Mouse (Mus musculus) neural tube, embryonic 11.5 days (tissue): ENCODE measurements around the gene Ambp. TPM values are rescaled to one million over a fixed set of nuclear protein-coding genes. Genes with fewer than 3 reads are reported as not detected.

Source experiments
- ATAC-seq: fragments of 200-750 bp; cut with Nextera tagmentation; 2 replicates; pipeline ENCODE4 v1.8.0; 2017; ENCODE audit warnings: moderate number of reproducible peaks, mild to moderate bottlenecking, moderate TSS enrichment, moderate library complexity; ENCODE audit not compliant: insufficient read depth, low FRiP score, low TSS enrichment
- DNase-seq: peaks from one replicate; pipeline ENCODE4 v3.0.0-alpha.2; 2015; ENCODE audit warnings: low spot score
- H3K27ac ChIP-seq: fragments of 300-500 bp; sonication (generic); 2 replicates; pipeline ENCODE4 v1.5.1; 2014; ENCODE audit warnings: low read depth, mild to moderate bottlenecking, low read length
- H3K27me3 ChIP-seq: fragments of 300-500 bp; sonication (generic); 2 replicates; pipeline ENCODE4 v1.6.1; 2014; ENCODE audit warnings: mild to moderate bottlenecking, low read length, mixed read lengths; ENCODE audit not compliant: control insufficient read depth, insufficient read depth
- H3K36me3 ChIP-seq: fragments of 300-500 bp; sonication (generic); 2 replicates; pipeline ENCODE4 v1.6.1; 2014; ENCODE audit warnings: mild to moderate bottlenecking, low read length, moderate library complexity, mixed read lengths; ENCODE audit not compliant: control insufficient read depth, insufficient read depth
- H3K4me1 ChIP-seq: fragments of 300-500 bp; sonication (generic); 2 replicates; pipeline ENCODE4 v1.6.1; 2014; ENCODE audit warnings: low read length, mixed read lengths; ENCODE audit not compliant: control insufficient read depth, insufficient read depth
- H3K4me2 ChIP-seq: fragments of 300-500 bp; sonication (generic); 2 replicates; pipeline ENCODE4 v1.6.1; 2014; ENCODE audit warnings: low read depth, mild to moderate bottlenecking, moderate library complexity
- H3K4me3 ChIP-seq: fragments of 300-500 bp; sonication (generic); 2 replicates; pipeline ENCODE4 v1.5.1; 2014; ENCODE audit warnings: low read depth, low read length
- H3K9ac ChIP-seq: fragments of 300-500 bp; sonication (generic); 2 replicates; pipeline ENCODE4 v1.6.1; 2014; ENCODE audit warnings: mild to moderate bottlenecking, low read length
- H3K9me3 ChIP-seq: fragments of 300-500 bp; sonication (generic); 2 replicates; pipeline ENCODE4 v1.6.1; 2016; ENCODE audit warnings: low read length; ENCODE audit not compliant: control insufficient read depth
- WGBS: fragments of 180-500 bp; shearing (Covaris S2); extraction: QIAGEN DNeasy Blood & Tissue Kit; methylation state at CpG from one replicate; pipeline ENCODE4 v1.1.7; 2014; 5-methylcytosine and 5-hydroxymethylcytosine counted together
- polyA plus RNA-seq: library from polyadenylated mRNA; unstranded; fragments of >200 nt; fragmentation: Nextera tagmentation; extraction: Ambion mirVana; gene quantifications from 2 replicates; pipeline ENCODE4 v1.2.1, GENCODE M21; 2014

The Ambp gene
- polyA plus RNA-seq, 1 experiment from 2014 or later, result 0.60 TPM

DNA sequence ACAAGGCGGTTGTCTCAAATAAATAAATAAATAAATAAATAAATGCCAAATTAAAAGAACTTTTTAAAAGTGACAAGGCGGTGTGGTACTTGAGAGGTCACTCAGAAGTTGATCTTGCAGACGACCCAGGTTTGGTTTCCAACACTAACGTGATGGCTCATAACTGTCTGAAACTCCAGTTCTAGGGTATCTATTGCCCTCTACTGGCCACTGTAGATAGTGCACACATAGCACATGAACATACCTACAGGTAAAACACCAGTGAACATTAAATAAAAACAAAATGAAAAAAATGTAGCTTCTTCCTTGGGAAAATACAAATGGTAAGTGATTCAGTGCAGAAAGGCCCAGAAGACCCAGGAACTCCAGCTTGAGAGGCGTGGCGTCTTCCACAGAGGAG, 7.3 kb downstream of the Ambp start:
- H3K27ac ChIP-seq, result no peak overlapping the region
- H3K4me2 ChIP-seq, result no peak overlapping the region
- whole genome bisulfite sequencing, result 90% methylated on average over 6 of the region's 6 CpGs
- no peaks in the 10 kb centered on the region for H3K4me1 ChIP-seq
- no peak for ATAC-seq
- no peak for DNase-seq
- no peak overlapping the region for H3K9ac ChIP-seq
- H3K9me3 ChIP-seq, result no peaks in the 10 kb centered on the region
- H3K36me3 ChIP-seq, result no peaks in the 10 kb centered on the region
- H3K27me3 ChIP-seq, result no peaks in the 10 kb centered on the region
- no peak overlapping the region for H3K4me3 ChIP-seq

DNA sequence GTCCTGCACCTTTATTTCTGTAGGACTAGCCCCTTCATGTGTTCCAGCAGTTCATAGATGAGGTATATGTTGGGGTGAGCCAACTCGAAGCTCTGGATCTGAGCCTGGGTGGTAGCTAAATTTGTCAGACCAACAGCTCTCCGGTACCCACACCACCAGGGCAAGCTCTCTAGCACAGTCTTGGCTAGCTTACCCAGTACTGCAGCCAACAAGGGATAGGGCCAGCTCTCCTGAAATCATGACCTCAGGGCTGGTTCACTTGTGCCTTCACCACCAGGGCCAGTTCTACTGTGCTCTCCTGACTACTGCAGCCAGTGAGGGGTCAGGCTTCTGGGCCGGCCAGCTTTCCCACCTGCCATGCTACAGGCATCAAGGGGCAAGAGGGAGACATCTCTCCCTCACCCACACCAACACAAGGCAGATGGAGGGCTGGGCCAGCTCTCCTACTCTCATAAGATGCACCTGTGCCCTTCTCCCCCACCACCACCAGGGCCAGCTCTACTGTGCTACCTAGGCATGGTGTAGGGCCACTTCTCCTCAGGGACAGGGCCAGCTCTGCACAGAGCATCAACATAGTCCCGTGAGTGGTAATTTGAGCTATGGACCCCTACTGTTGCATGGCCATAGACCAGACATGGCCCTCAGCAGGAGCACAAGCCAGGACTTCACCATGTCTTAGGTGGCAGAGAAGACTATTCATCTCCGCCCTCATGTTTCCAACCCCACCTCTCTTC, 24.5 kb downstream of the Ambp start:
- Histone ChIP-seq H3K4me2 (no peak overlapping the region), H3K9me3 (no peaks in the 10 kb centered on the region), H3K27ac (no peak overlapping the region), H3K9ac (no peak overlapping the region), H3K4me1 (no peaks in the 10 kb centered on the region), H3K4me3 (no peak overlapping the region), H3K36me3 (peaks cover 9% of the 10 kb centered on the region; the same call in 1 of the 2 replicates), H3K27me3 (no peaks in the 10 kb centered on the region)
- DNase-seq (no peak), ATAC-seq (no peak)
- 87% methylated on average over 5 of the region's 5 CpGs for WGBS

DNA sequence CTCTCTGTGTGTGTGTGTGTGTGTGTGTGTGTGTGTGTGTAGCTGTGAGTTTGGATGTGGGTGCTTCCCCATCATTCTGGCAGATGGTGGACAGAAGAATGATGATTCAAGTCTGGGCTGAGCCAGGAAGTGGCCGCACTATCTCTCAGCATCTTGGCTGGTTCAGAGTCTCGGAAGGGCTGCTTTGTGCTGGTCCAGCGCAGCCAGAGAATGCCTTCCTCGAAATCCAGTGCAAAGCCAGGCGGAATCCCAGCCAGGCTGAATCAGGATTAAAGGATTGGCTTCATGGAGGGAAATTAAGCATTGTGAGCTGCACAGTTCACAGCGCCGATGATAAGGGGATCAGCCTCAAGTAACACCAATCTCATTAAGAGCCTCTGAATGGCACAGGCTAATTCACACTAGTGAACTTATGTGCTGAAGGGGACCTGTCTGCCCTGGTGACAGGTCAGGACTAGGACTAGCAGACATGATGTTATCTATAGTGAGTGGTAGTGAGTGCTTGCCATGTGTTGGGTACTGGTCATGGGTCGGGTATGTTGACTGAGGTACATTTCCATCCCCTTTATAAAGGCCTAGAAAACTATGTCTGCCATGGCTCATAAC, 29.6 kb downstream of the Ambp start:
- Histone ChIP-seq H3K4me1 (no peaks in the 10 kb centered on the region), H3K9ac (no peak overlapping the region), H3K36me3 (peaks cover 7% of the 10 kb centered on the region), H3K4me2 (no peak overlapping the region), H3K27ac (no peak overlapping the region), H3K9me3 (no peaks in the 10 kb centered on the region), H3K27me3 (no peaks in the 10 kb centered on the region), H3K4me3 (no peak overlapping the region)
- no peak for ATAC-seq
- 93% methylated on average over 8 of the region's 8 CpGs for WGBS
- DNase-seq, result no peak

DNA sequence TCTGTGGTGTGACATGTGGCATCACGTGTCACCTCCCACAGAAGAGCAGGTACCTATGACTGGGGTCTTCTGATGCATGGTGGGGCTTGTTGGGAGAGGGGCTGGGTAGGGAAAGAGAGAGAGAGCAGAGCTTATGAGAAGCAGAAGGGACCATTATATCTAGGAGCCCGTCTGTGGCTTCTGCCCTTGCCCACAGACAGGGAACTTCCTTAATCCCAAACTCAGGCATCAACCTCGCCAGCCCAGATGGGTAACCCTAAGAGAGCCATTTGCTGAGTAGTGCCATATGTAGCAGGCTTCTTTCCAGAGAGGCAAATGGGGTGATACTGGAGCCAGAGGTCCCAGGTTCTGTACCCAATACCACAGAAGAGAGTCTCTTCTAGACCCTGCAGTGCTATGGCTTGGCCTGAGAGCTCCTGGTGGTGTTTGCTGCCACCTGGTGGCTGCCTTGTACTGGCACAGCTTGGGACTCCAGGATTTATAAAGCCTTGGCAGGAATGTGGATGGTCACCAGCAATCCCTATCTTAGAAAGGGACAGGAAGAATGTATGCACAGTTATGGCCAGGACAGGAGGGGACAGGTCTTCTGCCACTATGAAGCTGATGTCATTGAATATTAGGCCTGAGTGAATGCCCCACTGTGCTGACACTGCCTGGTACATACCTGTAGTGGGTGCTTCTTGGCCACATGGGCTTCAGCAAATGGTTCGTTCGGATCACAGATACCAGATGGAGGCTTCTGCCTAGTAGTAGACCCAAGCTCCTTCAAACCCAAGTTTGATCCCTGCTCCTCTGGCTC, 35.8 kb downstream of the Ambp start:
- no peak overlapping the region for H3K9ac ChIP-seq
- H3K27ac ChIP-seq, result no peak overlapping the region
- no peaks in the 10 kb centered on the region for H3K9me3 ChIP-seq
- H3K4me2 ChIP-seq, result no peak overlapping the region
- H3K4me3 ChIP-seq, result no peak overlapping the region
- H3K36me3 ChIP-seq, result peaks cover 11% of the 10 kb centered on the region
- ATAC-seq (peak; percentile 69), DNase-seq (peak; percentile 85)
- no peaks in the 10 kb centered on the region for H3K27me3 ChIP-seq
- 86% methylated on average over 5 of the region's 5 CpGs for WGBS
- no peaks in the 10 kb centered on the region for H3K4me1 ChIP-seq

DNA sequence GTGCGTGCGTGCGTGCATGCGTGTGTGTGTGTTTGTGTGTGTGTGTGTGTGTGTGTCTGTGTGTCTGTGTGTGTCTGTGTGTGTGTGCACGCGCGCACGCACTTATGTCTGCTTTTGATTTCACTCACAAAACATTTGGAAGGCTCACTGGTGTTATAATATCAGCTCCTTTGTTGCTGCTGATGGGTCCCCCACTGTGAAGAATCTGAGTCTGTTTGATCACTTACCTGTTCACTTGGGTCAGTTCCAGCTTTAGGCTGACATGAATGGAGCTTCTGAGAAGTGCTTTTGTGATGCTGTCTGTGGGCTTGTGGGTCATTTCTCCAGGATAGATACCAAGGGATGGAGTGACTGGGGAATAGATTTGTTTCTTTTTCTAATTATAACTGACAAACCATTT, 48.9 kb downstream of the Ambp start:
- 97% methylated on average over 8 of the region's 8 CpGs for WGBS
- no peak overlapping the region for H3K9ac ChIP-seq
- no peak for ATAC-seq
- peaks cover 3% of the 10 kb centered on the region; the same call in 1 of the 2 replicates for H3K36me3 ChIP-seq
- DNase-seq, result no peak
- no peaks in the 10 kb centered on the region for H3K9me3 ChIP-seq
- H3K4me3 ChIP-seq, result no peak overlapping the region
- H3K4me1 ChIP-seq, result no peaks in the 10 kb centered on the region
- H3K27me3 ChIP-seq, result no peaks in the 10 kb centered on the region
- H3K27ac ChIP-seq, result no peak overlapping the region
- H3K4me2 ChIP-seq, result no peak overlapping the region

DNA sequence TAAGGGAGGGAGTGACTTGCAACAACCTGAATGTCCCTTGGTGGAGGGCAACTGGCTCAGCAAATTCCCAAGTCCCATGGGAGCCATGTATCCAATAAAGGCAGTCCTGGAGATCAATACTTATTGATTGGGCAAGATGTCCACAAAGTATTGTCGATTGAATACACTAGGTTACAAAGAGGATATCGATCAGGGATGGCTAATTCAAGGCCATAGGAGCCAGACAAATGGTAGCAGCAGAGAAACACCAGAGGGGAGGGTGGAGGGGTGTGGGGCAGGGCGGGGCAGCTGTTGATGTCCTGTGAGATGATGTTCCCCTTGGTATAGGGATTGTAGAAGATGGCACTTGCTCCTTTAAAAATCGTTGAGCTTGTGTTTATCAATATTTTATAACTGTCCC, 52.6 kb downstream of the Ambp start:
- peaks cover 5% of the 10 kb centered on the region; the same call in 1 of the 2 replicates for H3K36me3 ChIP-seq
- 86% methylated on average over 4 of the region's 4 CpGs for whole genome bisulfite sequencing

DNA sequence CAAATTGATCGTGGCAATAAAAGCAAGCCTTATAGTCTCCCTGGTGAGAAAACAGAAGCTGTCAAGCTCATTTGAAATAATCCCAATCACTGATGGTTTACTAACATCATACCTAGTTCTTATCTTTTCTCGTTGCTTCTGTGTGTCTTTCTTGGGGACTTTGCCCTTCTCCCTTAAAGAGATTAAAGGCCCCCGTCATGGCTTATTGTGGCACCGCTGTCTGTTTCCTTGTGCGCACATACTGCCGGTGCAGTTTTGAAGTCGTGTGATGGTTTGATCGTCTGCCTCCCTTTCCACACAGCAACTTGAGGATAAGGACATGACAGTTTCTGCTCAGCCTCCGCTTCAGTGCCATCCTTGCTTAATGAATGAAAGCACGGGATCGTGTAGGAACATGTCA, 54.1 kb downstream of the Ambp start:
- Histone ChIP-seq H3K27ac (no peak overlapping the region), H3K27me3 (no peaks in the 10 kb centered on the region), H3K9ac (no peak overlapping the region), H3K9me3 (no peaks in the 10 kb centered on the region), H3K4me1 (no peaks in the 10 kb centered on the region), H3K4me2 (no peak overlapping the region), H3K36me3 (0 out of 2 replicates have a peak, but pooled peaks cover 5% of the 10 kb centered on the region), H3K4me3 (no peak overlapping the region)
- DNase-seq (no peak), ATAC-seq (no peak)
- 91% methylated on average over 11 of the region's 11 CpGs for WGBS

More for the DNA sequence above, 52.6 kb downstream of the Ambp start:
- H3K4me3 ChIP-seq, result no peak overlapping the region
- no peaks in the 10 kb centered on the region for H3K9me3 ChIP-seq
- no peak for ATAC-seq
- H3K27me3 ChIP-seq, result no peaks in the 10 kb centered on the region
- H3K9ac ChIP-seq, result no peak overlapping the region
- no peak overlapping the region for H3K27ac ChIP-seq
- no peak for DNase-seq
- no peaks in the 10 kb centered on the region for H3K4me1 ChIP-seq
- no peak overlapping the region for H3K4me2 ChIP-seq

DNA sequence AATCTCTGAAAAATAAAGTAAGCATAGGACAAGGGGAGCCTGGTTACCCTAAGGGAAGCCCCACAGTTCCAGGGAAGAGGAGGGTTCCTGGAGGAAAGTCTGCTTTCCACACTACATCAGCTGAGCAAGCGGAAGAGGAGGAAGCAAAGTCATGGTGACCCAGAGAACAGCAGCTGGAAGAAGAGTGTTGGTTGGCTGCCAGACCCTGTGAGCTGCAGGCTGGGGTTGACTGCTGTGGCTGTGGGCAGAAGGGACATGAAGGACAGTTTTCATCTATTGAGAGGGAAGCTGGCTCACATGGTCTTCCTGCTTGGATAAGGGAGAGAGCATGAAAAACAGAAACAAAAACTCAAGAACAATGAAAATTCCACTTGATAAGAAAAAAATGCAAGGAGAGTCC, 57.0 kb downstream of the Ambp start:
- no peak for DNase-seq
- no peaks in the 10 kb centered on the region for H3K27me3 ChIP-seq
- no peaks in the 10 kb centered on the region for H3K9me3 ChIP-seq
- H3K27ac ChIP-seq, result no peak overlapping the region
- ATAC-seq, result no peak
- H3K4me3 ChIP-seq, result no peak overlapping the region
- 88% methylated on average over 1 of the region's 1 CpGs for WGBS
- peaks cover 2% of the 10 kb centered on the region; the same call in 1 of the 2 replicates for H3K36me3 ChIP-seq
- H3K4me2 ChIP-seq, result no peak overlapping the region
- no peak overlapping the region for H3K9ac ChIP-seq
- no peaks in the 10 kb centered on the region for H3K4me1 ChIP-seq
